Mouse (Mus musculus) ZHBTc4 (cell line): ENCODE data around the gene Tubgcp2.
A peak's percentile ranks its signal among the peaks of the same experiment; 100 is the strongest.

Experiments
- DNase-seq: peaks from one replicate; pipeline ENCODE4 v3.0.0-alpha.2; 2011; ENCODE audit warnings: low read depth, low spot score

Tubgcp2 gene

DNA sequence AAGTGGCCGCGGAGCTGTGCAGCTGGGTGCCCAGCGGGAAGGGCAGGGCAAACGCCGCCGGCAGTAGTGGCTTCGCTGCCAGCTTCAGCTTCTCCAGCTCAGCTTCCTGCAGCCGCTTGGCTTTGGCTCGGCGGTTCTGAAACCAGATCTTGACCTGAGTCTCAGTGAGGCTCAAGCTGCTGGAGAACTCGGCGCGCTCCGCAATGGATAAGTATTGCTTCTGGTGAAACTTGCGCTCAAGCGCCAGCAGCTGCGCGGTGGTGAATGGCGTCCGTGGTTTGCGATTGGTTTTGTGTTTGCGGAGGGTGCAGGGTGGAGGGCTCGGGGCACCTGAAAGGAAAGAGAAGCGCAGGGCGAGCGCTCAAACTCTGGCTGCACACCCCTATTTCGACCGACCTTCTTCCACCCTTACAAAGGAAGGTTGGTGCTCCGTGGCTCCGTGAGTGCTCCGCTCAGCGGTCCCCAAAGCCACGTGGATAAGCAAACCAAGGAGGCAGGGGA, 11.4 kb upstream of the Tubgcp2 start:
- peak; percentile 72 for DNase-seq

DNA sequence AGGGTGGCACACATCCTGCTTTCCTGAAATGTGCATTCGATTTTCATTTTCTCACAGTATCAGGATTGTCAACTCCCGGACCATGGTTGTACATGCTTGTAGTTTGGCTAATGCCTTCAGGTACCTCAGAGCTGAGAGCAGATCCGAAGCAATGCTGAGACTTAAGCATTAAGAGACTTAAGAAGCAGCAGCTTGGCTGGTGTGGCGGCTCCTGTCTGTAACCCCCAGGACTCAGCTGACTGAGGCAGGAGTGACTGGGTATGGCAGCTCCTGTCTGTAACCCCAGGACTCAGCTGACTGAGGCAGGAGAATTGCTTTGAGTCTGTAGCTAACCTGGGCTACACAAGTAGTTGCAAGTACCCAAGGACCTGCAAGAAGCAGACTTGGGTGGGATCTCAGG, 9.1 kb upstream of the Tubgcp2 start:
- DNase-seq = no peak

- DNase-seq = no peak
Observed at GRCm38 (mm10) chr7:140042728-140043127, 6.3 kb upstream of the Tubgcp2 start.

- no peak for DNase-seq
Observed at GRCm38 (mm10) chr7:140037171-140037555, 694 bp upstream of the Tubgcp2 start.

DNA sequence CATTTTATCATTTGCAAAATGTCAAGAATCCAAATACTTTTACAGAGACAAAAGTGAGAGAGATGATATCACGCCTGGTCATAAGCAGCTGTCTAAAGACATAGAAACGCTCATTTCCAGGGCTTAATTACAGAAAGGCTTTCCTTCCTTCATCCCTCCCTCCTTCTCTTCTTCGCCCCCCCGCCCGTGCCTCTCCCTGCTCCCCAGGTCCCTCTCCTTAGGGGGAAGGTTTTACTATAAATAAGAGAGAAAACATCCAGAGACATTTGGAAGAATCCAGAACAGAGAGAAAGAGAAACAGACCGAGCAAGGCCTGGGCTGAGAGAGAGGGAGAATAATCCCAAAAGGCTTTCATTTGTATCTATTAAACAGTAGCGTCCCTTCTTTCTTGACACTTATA, 1.0 kb downstream of the Tubgcp2 start:
- DNase-seq = no peak

DNA sequence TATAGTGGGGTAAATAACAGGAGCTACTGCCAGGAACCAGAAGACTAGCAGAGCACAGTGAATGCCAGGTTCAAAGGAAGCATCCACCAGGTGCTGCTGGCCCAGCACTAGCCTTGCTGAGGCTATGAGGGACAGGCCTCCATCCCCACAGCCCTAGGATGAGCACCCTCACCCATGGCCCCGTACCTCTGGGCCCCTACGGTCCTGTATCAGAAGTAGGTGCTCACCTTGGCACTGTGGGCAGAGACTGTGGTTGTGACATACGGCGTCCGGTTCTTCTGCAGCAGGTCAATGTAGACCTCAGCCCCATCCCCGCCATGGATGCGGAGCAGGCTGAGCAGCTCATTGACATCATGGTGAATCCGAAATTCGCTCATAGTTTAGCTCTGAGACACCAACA, 3.1 kb downstream of the Tubgcp2 start:
- no peak for DNase-seq

DNA sequence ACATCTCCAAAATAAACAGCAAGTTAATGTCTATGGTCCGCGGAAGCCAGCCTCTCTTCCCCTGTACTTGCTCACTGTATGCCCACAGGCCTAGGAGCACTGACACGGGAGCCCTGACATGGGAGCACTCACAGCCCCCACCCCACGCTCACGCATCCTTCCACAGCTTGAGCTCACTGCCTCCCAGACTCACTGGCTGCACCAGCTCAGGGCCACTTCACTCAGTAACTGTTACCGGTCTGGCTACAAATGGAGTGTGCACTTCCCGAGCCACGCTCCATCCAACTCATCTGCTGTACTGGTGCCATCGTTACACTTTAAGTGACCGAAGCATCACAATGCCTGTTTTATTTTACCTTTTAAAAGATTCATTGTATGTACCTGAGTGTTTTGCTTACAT, 4.1 kb downstream of the Tubgcp2 start:
- DNase-seq = no peak

DNA sequence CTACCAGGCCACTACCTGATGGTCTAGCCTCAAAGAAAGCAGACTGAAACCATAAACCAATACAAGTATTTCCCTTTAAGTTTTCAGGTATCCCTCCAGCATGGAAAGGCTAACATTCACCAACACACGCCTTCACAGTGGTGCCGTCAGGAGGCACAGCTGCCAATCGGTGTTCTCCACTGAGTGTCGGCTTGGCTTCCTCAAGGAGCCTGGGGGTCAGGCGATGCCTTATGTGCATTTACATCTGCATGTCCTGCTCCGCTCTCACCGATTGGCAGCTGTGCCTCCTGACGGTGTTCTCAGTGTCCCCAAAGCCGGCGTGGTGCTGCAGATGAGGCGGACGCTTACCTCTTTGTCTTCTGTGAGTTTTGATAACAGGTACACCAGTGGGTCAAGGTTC, 4.7 kb downstream of the Tubgcp2 start:
- DNase-seq = no peak

GRCm38 (mm10) chr7:140011336-140011735, 25.1 kb downstream of the Tubgcp2 start:
- no peak for DNase-seq

DNA sequence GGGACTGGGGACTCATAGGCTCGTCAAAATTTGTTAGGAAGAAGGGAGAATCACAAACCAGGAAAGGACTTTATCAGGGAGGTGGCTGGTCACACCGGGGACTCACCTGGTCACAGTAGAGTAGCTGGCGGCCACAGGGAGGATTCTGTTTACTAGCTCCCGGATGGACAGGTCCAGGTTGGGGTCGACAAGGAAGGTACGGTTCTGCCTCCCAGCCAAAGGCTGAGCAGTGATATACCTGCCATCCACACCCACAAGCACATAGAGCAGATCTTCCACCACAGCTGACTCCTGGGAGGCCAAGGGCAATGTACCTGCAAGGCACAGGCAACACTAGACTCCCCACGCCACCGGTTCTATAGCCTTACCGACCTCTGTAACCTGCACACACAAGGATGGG, 28.7 kb downstream of the Tubgcp2 start:
- DNase-seq = no peak

DNA sequence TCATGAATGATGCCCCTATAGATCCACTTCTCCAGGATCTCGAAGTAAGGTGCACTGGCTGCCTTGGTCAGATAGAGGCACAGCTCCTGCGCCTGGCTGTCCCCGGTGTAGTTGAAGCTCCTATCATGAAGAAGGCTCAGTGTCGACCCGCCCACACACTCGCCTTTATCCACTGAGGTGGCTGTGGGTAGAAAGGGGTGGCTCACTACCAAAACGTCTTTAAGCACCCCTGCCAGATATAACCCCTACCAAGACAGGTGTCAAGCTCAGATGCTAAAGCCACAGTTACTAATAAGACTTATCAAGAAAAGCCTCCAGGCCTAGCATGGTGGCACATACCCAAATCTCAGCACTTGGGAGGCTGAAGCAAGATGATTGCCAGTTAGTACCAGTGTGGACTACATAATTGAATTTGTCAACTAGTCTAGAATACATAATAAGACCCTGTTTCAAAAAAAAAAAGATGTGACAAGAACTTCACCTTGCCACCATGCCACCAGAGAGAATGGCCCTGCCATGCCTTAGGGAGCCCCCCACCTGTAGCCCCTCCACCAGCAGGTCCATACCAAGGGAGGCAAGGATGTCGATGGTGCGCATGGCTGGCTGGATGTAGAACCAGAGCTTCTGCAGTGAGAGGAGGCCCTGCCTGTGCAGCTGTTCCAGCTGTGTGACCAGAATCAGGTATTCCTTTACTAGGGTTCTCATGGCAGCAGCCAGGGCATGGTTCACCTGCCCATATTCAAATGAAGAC, 29.4 kb downstream of the Tubgcp2 start:
- no peak for DNase-seq

DNA sequence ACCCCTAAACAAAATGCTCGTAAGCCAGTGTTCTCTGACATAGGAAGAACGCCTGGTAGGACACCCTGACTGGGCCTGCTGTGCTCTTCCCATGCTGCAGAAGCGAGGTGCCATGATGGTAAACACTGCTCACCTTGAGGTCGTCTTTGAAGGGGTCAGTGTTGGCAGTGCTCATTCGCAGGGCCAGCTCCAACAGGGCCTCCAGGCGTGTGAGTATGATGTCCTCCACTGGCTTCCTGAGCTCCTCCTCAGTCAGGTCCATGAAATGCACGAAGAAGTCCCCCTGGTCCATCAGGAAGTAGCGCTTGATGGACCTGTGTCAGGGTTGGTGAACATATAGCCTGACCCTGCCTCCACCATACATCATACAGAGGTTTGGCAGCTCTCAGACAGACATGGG, 31.8 kb downstream of the Tubgcp2 start:
- DNase-seq = no peak

DNA sequence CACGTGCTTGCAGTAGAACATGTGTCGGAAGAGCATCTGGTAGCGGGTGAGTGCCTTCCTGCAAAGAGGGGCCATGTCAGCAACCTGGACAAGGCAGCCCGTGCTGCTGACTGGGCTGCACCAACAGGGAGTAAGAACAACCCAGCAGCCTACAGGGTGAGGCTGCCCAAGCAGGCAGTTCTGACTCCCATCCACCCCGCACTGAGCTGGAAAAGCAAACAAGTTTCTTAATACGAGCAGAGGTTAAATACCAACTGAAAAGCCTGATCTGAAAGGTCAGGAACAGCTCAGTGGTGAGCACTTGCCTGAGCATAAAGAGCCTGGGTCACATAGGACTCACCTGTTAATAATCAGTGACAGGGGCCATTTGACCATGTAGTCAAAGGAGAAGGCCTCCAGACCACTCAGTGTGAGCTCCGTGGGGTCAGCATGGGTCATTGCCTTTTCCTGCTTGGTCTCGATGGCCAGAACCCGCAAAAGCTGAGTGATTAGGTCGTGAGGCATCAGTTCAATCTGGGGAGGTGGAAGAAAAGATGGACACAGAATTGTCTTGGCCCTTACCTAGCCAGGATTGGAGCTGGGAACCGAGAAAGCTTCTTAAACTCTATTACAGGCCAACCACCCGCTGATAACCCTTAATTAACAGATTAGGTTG, 35.3 kb downstream of the Tubgcp2 start:
- DNase-seq = no peak

DNA sequence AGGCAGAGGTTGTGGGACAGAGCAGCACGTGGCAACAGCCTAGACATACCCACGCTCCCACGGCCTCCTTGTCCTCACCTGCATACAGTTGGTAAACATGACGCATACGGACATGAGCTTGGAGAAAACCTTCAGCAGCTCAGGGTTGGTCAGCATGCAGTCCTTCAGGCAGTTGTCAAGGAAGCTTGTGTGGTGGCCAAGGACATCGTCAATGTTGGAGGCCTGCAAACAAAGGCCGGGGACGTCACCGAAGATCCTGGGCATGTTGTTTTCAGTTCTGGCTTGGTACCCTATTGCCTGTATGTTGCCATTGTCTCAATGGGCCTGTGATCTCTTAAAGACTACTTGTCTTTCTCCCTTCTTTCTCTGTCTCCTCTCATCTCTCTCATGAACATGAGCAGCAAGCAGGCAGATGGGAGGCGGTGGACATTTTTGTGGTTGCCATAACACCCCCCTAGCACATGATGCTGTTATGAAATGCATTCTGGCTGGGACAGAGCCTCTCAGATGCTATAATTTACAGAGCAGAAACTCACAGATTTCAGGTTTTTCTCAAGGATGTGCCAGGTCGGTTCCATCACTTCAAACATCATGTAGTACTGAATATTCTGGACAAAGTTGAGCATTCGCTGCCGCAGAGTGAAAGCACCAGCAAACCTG, 37.6 kb downstream of the Tubgcp2 start:
- no peak for DNase-seq

GRCm38 (mm10) chr7:139994676-139995075, 41.8 kb downstream of the Tubgcp2 start:
- DNase-seq = peak; percentile 85

DNA sequence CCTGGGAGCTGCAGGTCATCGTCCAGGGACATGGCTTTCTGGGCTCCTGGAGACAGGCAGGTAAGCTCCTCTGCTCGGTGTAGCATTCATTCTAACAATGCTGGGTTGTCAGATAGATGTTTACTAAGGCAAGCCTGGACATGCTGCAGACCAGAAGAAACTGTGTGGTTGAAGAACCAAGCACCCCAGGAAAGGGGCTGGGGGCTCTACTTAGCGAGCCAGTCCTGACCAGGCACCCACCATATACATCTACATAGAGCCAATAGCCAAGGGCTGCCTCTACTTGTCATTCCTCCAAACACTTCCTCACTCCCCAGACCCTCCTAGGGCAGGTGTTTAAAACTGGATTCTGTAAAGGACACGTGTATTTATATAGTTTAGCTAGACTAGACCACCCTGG, 42.3 kb downstream of the Tubgcp2 start:
- no peak for DNase-seq

GRCm38 (mm10) chr7:139993532-139993931, 42.9 kb downstream of the Tubgcp2 start:
- no peak for DNase-seq

DNA sequence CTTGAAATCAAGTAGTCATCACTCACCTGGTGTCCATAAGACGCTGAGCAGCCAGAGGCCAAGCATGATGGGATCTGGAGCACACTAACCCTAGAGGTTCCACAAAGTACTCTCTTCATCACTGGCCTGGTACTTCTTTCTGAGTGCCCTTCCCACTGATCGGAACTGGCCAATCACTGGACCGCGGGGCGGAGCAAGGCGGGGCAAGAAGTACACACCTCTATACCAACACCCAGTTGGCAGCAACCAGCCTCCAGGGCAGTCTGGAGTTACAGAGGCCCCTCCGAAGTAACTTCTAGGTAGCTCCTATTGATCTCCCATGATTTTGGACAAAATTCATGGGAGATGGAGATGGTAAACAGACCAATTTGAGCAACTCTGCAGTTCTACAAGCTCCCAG, 44.1 kb downstream of the Tubgcp2 start, which contains the start of gene Adam8:
Gene Adam8 (minus strand): TSS at position 157 of the 400 bp plus-strand sequence.
- DNase-seq = peak; percentile 65

GRCm38 (mm10) chr7:139990864-139991394, 45.5 kb downstream of the Tubgcp2 start:
- no peak for DNase-seq

DNA sequence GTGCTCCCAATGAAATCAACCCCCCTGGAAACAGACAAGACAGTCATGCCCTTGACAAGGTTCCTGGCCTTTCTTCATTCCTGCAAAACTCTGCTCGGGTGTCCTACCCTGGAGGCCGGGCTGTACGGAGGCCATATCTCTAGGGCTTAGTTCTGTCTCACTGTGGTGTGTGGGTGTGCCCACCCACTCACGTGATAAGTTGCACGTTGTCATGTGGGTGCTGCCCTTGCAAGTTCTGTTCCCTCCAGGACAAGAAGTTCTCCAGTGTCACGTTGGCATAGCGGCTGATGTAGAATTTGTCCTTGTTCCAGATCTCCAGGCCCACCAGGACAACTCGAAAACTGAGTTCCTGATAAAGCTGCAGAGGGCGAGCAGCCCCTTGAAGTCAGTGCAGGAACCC, 48.2 kb downstream of the Tubgcp2 start:
- no peak for DNase-seq

- DNase-seq = no peak
Observed at GRCm38 (mm10) chr7:139984505-139984904, 52.0 kb downstream of the Tubgcp2 start.

- DNase-seq = no peak
Observed at GRCm38 (mm10) chr7:139982058-139982457, 54.4 kb downstream of the Tubgcp2 start.
